Mouse (Mus musculus) kidney, postnatal 25 days (tissue): Measurements from ENCODE around the gene Rfx5.
"Not testable (repeated sequence)": the region's sequence is repeated elsewhere in the genome, so short reads cannot be mapped to it uniquely, and the experiment has no call there.

Experiments used
- DNase-seq, 2 experiments: peaks; one replicate each; pipeline ENCODE4 v3.0.0; 2021; ENCODE audit warnings: mixed read lengths in 2 of 2

Rfx5 gene

GRCm38 (mm10) chr3:94953764-94954616 is at the start of gene Rfx5:
Gene Rfx5, plus strand, starts transcription at chr3:94954075.
- DNase-seq = peak; percentile 94 to 97

- DNase-seq = not testable (repeated sequence)
Observed at GRCm38 (mm10) chr3:94904759-94905158, 49.1 kb upstream of the Rfx5 start.

DNA sequence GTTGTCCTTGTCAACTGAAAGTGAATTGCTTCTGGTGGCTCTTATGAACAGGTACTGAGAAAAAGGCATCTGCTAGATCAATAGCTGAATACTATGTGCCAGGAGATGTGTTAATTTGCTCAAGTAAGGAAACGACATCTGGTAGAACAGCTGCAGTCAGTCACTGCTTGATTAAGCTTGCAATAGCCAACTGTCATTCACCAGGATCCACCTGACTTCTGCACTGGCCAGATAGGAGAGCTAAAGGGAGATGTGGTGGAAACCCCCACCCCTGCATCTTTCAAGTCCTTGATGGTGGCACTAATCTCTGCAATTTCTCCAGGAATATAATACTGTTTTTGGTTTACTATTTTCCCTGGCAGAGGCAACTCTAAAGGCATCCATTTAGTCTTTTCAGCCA is 47.4 kb upstream of the Rfx5 start:
- no peak for DNase-seq

- DNase-seq = no peak
Observed at GRCm38 (mm10) chr3:94911050-94911693, 42.7 kb upstream of the Rfx5 start.

GRCm38 (mm10) chr3:94913801-94914200 is 40.1 kb upstream of the Rfx5 start:
- DNase-seq = peak; percentile 46 to 54

DNA sequence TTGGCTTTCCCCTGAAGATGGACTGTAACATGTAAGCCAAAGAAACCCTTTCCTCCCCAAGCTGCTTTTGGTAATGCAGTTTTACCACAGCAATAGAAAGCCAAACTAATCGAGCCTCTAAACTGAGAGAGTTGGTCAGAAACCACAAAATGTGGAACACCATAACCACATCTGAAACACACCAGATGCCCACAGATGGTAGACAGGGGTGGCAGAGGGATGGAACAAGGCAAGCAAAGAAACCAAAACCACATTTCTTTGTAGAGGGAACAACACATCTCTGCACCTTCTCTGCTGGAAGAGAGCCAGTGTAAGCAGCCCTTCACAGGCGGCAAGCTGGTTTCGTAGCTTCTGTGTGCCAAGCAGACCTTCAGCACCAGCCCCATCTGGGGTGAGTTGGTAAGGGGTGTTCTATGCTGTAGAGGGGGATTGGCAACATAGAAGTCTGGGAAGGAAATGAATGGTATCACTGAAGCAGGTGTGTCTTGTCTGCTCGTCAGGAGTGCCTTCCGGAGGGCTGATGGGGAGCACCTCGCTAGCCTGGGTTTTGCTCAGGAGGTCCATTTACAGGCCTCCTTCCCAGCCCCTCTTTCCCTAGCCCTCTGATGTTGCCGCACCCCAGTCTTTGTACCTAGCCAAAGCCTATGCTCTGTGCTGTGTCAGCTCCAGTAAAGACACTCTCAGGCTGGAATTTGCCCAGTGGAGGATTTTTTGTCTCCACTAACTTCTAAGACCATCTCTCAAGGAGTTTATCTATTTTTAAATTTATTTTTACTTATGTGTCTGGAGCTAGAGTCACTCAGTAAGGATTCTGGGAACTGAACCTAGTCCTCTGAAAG is 37.8 kb upstream of the Rfx5 start:
- DNase-seq = peak; percentile 42 to 67

- peak; percentile 87 to 95 for DNase-seq
Observed at GRCm38 (mm10) chr3:94917816-94918361, 36.0 kb upstream of the Rfx5 start.

- no peak for DNase-seq
Observed at GRCm38 (mm10) chr3:94918845-94919244, 35.0 kb upstream of the Rfx5 start.

DNA sequence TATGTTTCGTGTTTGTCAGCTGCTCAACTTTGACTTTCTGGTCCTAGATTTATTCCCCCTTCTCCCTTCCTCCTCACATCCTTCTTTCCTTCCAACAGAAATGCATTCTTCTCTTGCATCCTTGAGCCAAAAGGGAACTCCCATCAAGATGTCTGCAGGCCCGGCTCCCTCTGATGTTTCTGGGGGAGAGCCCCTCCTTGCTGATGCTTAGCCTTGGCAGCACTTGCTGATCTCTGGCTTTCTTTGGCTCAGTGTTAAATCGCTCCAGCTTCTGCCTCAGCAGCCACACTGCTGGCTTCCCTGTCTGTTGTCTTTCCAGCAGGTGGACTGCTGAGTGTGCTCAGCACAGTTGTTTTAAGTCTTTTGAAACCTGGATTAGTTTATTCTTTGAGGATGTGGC is 32.8 kb upstream of the Rfx5 start:
- DNase-seq = no peak

DNA sequence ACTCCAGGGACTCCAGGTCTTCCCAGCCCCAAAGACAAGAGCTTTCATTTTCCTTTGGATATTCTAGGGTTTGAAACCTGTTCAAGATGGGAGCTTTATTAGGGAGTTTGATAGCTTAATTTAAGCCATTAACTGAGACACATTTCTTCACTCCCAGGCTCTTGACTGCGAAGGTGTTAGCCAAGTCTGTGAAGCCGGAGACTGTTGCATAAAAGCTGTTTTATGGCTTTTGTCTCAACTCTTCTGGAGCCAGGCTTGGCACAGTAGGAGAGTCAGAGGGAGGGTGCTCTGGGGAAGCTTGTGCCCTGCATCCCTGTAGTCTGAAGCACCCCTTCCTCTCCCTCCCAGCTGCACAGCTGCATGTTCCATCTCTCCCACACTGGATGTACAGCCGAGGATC is 31.5 kb upstream of the Rfx5 start:
- no peak for DNase-seq

- DNase-seq = no peak
Observed at GRCm38 (mm10) chr3:94924688-94925087, 29.2 kb upstream of the Rfx5 start.

GRCm38 (mm10) chr3:94926301-94926736 is 27.6 kb upstream of the Rfx5 start:
- not testable (repeated sequence) for DNase-seq

- DNase-seq = not testable (repeated sequence)
Observed at GRCm38 (mm10) chr3:94928979-94929378, 24.9 kb upstream of the Rfx5 start.

DNA sequence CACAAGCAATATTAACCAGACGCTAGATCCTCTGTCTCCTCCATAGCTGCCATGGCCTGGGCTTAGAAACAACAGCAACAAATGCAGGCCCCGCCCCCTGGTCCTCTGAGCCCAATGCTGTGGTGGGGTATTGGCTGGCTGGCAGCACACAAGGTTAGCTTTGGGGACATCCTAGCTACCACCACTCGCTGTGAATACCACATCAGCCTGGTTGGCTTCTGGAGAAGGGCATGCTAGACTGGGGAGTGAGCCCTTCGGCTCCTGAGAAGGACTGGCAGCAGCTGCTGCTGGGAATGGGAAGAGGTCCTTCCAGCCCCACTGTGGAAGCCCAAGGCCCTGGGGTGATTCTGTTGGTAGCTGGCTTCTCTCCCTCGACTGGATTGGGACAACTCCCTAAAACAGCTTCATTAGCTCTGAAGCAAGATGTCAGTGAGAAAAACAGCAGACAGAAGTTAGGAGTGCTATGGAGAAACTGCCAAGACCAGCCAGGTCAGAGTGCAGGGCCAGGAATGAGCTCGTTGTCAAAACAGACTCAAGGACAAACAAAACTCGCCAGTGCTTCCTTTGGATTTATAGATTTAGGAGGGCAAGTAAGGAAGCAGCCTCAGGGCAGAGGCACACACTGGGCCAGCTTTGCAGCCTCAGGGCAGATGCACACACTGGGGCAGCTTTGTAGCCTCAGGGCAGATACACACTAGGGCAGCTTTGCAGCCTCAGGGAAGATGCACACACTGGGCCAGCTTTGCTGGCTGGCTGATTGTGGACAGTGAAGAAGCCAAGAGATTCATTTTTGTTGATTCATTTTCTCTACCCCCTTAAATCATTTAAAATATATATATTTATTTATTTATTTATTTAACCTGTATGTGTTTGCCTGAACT is 23.2 kb upstream of the Rfx5 start:
- DNase-seq = peak; percentile 69 to 83

DNA sequence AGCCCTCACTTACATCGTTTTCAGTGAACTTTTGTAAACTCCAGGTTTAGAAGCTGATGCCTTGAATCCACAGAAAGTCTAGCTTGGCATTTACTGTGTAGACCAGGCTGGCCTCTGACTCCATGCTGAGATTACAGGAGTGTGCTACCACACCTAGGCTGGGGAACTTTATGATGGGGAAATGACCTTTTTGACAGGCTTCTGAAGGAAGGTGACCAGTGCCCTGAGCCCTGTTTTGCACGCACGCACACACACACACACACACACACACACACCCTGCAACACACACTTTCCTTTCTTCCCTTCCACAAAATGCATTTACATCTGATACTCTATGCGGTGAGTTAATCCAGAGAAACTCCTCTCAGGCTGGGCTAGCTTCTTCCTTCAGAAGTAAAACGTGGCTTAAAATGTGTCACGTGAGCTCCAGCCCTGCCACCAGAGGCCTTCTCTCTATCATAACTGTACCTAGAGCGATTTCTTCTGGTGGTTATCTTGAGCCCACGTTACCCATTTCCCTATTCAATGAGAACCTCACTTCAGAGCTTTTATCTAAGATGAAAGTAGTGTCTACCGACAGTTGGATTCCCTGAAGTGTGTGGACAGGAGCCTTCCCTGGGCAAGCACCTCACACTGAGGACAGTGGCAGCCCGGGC is 22.3 kb upstream of the Rfx5 start:
- DNase-seq = not testable (repeated sequence)

GRCm38 (mm10) chr3:94932279-94932678 is 21.6 kb upstream of the Rfx5 start:
- DNase-seq = peak in 1 of 2 experiments; percentile 44

DNA sequence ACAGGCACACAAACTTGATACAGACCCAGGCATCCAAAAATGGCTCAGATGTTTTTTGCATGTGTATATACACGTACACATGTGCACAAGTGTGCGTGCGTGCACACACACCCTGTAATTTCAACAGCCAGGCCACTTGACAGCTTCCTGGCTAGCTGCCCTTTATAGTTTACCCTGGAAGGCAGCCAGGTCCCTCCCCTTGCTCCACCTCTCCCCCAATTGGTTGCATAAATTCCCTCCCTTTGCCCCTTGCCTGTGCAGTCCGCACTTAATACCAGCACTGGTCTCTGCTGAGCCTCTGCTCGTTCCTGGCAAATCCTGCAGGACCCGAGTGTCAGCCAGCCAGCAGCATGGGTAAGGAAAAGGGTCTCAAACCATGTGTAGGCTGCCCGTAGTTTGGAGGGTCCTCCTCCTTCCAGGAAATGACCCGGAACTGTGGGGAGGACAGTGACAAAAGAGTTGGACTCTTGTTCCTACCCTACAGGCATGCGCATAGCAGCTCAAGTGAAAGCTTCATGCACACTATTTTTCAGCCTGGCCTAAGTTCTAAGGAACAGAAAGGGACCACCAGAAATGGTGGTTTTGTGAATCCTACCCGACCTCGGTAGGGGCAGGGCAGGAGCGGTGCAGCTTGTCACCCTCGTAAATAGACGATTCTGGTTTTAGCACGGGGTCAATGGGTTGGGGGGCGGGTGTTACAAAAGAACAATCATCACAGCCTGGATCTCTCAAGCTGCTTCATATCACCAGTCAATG is 20.9 kb upstream of the Rfx5 start, which contains the start of gene Selenbp1:
Gene Selenbp1 (plus strand): TSS at position 248 of the 756 bp plus-strand sequence.
- peak; percentile 95 for DNase-seq

DNA sequence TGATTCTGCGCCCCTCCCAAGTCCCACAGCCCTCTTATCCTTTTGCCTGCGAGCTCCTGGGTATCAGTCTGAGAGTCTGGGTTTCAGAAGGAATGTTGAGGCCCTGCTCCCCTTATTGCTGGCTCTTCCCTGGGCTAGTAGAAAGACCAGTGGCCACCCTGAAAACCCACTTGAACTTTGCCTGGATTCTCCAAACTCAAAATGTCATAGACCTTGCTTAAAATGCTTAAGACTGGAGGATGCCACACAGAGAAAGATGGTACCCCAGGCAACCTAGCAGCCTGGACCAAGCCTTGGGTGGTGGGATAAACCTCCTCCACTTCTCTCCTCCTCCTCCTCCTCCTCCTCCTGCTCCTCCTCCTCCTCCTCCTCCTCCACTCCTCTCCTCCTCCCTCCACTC is 20.3 kb upstream of the Rfx5 start:
- DNase-seq = not testable (repeated sequence)

DNA sequence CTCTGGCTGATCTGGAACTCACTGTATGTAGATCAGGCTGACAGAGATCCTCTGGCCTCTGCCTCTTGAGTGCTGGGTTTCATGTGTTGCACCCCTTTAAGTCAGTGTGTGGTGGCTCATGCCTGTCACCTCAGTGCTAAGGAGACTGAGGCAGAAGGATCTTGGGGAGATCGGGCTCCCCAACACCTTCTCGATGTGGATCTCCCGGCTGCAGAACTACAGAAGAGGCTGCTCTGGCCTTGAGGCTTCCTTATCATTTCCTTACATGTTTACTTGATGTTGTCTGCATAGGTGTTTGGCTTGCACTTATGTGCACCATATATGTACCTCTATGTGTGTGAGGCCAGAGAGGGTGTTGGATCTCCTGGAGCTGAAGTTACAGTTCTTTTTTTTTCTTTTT is 19.3 kb upstream of the Rfx5 start:
- DNase-seq = not testable (repeated sequence)

GRCm38 (mm10) chr3:94935332-94935731 is 18.5 kb upstream of the Rfx5 start:
- peak; percentile 73 to 83 for DNase-seq
